Mouse (Mus musculus) cerebellum, postnatal 10 days (tissue): Measurements from ENCODE around the gene Clba1.
A peak's percentile ranks its signal among the peaks of the same experiment; 100 is the strongest.

Source experiments
- DNase-seq, 2 experiments: peaks; one replicate each; pipeline ENCODE4 v3.0.0; 2021; ENCODE audit warnings: mixed read lengths in 2 of 2

The Clba1 gene

DNA sequence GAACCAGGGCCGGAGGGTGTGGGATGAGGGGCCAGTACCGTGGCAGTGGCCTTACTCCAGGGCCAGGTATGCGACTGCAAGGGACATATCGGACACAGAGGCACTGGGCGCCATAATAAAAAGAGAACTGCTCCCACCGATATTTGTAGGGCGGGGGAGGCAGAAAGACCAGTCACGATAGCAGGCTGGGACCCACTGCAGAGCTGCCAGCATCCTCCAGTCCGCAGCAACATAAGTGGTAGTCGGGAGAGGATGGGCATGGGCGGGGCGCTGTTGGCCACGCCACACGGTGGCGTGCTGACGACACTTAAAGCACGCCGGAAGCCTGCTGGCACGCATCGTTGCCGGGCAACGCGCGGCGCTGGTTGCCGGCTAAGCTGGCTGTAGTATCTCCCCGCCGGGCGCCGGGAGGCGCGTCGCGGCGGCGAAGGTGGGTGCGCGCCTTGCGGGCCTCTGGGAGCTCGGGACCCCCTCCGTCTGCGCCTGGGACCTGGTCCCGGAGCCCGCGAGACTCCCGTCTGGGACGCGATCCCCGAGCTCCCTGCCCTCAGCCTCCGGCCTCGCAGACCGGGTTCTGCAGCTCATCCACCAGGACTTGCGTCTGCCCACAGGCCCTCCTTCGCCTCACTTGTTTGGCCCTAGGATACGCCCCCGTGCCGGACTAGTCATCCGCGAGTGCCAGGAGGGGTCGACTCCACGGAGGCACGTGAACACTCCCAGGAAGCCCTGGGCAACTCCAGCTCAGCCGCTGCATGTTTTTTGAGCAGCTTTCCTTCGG, at the start of gene Clba1:
TSS of gene Clba1 (plus strand) at position 351 of the 778 bp plus-strand sequence.
- peak; percentile 96 to 97 for DNase-seq

DNA sequence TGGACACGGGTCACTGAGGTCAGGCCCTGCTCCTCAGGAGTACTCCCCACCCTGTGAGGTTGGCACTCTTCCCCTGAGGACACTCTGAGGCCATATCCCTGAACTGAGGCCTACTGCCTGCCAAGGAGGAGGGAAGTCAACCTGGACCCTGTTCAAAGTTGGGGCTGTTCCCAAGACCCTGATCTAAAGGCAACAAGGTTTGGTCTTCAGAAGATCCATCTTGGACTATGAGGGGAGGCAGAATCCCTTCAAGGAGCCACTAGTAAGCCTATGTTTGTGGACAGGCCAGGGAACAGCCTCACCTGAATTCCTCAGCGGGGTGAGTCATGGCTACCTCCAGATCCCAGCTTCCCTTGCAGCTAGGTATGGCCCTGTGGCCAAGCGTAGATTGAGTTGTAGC, 49.3 kb upstream of the Clba1 start:
- no peak for DNase-seq

- no peak for DNase-seq
Measured at GRCm38 (mm10) chr12:112760154-112760926, 48.4 kb upstream of the Clba1 start, which contains the start of gene Pld4. Gene Pld4, plus strand, starts transcription at chr12:112760655.

DNA sequence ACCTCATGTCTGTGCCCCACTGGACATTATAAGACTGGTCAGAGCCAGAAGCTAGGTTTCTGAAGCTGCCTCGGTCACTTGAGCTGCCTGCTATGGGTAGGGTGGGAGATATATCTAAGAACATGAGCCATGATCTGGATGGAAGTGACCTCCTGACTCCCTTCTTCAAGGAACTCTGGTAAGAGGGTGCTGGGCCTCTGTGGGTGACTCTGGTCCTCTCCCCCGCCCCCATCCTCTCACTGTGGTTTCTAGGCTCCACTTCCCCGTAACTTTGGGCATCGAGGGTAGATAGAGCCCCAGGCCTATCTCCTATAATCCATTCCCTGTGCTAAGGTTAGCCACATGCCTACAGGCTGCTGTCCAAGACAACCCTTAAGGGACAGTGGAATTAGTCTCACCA, 47.3 kb upstream of the Clba1 start:
- no peak for DNase-seq

DNA sequence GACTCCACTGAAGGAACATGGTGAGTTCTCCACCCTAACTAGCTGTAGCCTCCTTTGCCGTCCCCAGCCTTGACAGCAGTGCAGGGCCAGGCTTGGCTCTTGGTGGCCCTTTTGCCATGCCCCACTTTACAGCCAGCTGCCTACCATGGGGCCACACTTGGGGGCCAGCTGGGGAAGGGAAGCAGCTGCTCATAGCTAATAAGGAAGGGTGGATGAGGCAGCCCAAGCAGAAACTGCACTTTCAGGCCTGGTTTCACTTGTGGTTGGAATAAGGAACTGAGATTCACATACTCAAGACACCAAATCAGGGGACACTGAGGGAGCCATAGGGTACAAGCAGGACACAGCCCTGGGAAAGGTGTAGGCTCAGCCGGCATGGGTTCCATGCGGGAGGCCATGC, 46.7 kb upstream of the Clba1 start:
- no peak for DNase-seq

GRCm38 (mm10) chr12:112763176-112763575, 45.6 kb upstream of the Clba1 start:
- no peak for DNase-seq

GRCm38 (mm10) chr12:112764141-112764540, 44.6 kb upstream of the Clba1 start:
- DNase-seq, result no peak

DNA sequence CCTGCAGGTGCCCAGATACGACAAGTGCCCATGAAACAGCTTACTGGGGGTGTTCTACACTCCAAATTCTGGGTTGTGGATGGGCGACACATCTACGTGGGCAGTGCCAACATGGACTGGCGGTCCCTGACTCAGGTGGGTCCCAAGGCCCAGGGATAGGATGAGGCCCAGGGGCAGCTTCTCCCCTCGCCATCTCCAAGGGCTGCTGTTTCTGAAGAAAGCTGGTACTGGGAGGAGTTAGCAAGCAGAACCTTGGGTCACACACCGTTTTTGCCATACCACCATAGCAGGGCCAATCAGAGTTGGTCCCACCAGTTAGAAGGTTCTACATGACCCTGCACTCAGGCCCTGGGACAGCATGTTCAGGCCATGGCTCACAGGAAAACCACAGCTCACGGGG, 43.7 kb upstream of the Clba1 start:
- DNase-seq, result no peak

DNA sequence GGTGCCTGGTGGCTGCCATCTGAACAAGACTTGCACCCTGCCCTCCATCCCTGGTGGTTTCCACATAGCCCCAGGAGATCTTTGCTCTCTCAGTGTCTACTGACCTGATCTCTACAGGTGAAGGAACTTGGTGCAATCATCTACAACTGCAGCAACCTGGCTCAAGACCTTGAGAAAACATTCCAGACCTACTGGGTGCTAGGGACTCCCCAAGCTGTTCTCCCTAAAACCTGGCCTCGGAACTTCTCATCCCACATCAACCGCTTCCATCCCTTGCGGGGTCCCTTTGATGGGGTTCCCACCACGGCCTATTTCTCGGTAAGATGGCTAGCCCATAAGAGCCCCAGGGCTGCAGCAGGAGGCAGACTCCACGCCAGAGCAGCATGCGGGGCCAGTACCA, 42.2 kb upstream of the Clba1 start:
- no peak for DNase-seq

- peak; percentile 77 to 82 for DNase-seq
Measured at GRCm38 (mm10) chr12:112767036-112767890, 41.5 kb upstream of the Clba1 start.

GRCm38 (mm10) chr12:112768166-112768565, 40.6 kb upstream of the Clba1 start:
- no peak for DNase-seq

DNA sequence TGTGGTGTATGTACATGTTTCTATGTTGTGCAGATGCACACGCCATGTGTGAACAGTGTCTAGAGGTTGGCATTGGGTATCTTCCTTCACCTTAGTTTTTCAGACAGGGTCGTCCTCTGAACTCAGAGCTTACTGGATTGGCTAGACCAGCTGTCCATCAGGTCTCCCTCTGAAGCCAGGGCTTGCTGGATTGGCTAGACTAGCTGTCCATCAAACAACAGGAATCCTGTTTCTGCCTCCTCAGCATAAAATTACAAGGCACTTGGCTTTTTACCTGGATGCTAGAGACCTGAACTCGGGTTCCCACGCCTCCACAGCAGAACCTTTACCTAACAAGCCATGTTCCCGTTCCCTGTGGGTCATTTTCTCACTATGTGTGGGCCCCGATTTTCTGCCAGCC, 39.7 kb upstream of the Clba1 start:
- peak; percentile 41 to 47 for DNase-seq

GRCm38 (mm10) chr12:112769751-112770150, 39.0 kb upstream of the Clba1 start:
- DNase-seq, result no peak

GRCm38 (mm10) chr12:112770396-112770795, 38.3 kb upstream of the Clba1 start:
- DNase-seq, result no peak

GRCm38 (mm10) chr12:112772306-112772705, 36.4 kb upstream of the Clba1 start:
- no peak for DNase-seq

DNA sequence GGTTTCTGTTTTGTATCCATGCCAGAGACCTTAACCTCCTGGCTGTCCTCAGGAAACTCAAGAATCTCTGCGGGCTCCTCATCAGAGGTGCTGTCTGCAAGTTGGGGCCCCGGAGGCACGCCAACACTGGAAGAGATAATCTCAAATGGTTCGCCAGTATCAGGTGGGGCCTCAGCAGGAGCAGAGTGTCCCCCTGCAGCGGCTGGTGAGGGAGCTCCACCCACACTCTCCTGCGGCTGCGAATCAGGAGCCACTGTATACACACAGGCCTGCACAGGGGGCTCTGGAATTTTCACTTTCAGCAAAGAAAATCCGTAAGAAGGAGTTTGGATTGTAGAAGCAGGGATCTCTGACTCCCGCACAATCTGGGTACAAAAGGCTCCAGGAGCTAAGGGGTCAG, 35.4 kb upstream of the Clba1 start:
- DNase-seq, result no peak

GRCm38 (mm10) chr12:112774026-112774425, 34.7 kb upstream of the Clba1 start:
- DNase-seq, result no peak

DNA sequence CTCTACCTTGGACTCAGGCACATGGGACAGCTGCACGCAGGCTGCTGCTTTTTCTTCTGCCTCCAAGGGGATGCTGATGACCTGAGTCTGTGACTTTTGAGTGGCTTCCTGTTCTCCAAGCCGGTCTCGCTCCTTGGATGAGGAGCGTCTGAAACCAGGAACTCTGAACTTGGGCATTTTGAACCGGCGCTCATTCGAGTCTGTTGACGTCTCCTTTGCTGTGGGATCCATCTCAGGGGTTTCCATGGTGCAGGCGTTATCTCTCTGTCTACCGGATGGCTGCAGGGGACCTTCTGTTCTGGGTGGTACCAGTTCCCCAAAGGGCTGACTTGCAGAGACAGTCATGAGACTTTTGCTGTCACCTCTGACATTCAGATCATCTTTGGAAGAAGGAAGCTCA, 34.3 kb upstream of the Clba1 start:
- no peak for DNase-seq

- no peak for DNase-seq
Measured at GRCm38 (mm10) chr12:112791026-112791425, 17.7 kb upstream of the Clba1 start.

DNA sequence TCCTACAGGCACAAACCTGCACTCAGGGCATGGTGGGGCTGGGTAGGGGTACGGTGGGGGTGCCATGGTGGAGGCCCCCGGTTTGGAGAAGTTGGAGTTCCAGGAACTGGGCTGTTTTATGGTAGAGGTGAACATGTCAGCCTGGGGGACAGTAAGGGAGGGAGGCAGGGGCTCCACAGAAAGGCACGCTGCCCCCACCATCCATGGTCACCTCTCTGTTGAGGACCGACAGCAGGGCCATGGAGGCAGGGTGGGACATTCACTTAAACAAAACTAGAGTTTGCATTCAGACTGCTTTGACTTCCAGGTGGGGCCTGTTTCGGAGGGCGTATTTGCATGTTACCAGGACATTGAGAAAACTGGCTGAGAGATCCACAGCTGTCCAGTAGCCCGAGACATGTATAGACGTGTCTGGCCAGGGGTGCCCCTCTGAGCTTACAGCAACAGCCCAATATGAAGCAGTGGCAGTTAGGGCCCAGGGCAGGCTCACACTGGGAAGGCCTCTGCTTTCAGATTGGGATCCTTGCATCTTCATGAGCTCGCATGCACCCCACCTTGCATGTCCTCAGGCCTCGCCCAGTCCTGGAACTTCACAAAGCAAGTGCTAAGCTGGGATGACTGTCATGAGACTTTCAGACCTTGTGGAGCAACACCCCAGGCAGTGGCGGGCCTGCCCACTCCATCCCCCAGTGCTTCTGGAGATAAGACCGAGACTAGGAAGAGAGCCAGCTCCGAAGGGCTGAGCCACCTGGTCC, 15.0 kb upstream of the Clba1 start:
- DNase-seq, result peak; percentile 78 to 85

DNA sequence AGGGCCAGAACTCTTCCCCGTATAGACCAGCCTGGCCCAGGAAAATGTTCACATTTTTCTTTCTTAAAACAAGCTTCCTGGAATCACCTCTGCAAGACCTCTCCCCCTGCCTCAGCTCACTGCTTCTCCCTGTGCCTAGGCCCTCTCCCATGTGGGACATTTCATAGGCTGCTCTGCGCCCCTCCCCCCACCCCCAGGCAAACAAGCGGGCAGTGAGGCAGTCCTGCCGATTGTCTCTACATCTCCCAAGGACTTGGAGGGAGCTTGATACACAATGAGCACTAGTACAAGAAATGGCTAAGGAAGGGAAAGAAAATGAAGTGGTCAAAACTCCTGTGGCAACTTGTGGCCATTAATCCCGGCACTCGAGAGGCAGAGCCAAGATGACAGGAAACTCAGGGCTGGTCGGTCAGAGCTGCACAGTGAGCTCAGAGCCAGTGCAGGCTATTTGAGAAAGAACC, 14.4 kb upstream of the Clba1 start:
- no peak for DNase-seq

GRCm38 (mm10) chr12:112794998-112795397, 13.7 kb upstream of the Clba1 start:
- no peak for DNase-seq
